13 mouse cellular contexts compared by ENCODE assay signal in the genomic region with DNA sequence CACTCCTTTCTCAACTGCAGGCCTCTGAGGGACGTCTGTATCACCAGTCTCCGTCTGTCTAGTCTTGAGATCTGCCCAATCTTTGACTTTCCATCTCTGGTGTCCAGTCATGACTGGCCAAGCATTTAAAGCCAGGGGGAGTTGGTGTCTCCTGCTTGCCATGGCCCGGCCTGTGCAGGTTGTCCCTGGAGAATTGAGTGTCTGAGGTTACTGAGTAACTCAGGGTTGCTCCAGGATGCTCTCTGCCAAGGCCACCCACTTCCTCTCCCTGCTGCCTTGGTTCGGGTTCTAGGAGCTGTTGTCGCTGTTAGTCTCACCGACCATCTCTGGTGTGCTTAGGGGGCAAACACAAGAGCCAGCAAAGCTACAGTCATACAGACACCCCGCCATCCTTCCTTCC. TPM values are rescaled to one million over a fixed set of nuclear protein-coding genes. Genes with fewer than 3 reads are reported as not detected.
"Had no signal": no experiment of that assay in that cellular context is flagged by ENCODE, and none has a peak within 500 bp of the region (broad histone marks: within the 10 kb centered on the region; RNA-seq: fewer than 3 reads in every experiment).

No protein-coding gene starts in this region.

- H3K9me3 ChIP-seq: limb, embryonic 12.5 days; liver, embryonic 13.5 days; midbrain, embryonic 10.5 days had no signal

- H3K9ac ChIP-seq: limb, embryonic 12.5 days; liver, embryonic 13.5 days; liver, postnatal 0 days had no signal

- H3K36me3 ChIP-seq: limb, embryonic 12.5 days; liver, embryonic 13.5 days; midbrain, embryonic 10.5 days had no signal

- H3K4me3 ChIP-seq: limb, embryonic 12.5 days; liver, embryonic 13.5 days; midbrain, embryonic 10.5 days; myocyte had no signal

- H3K27ac ChIP-seq: limb, embryonic 12.5 days; liver, embryonic 13.5 days; midbrain, embryonic 10.5 days had no signal

- DNase-seq: layer of hippocampus, adult 9-11 months; layer of hippocampus, postnatal 36 days; liver; liver, embryonic 13.5 days; liver, postnatal 0 days; lung, postnatal 36 days; midbrain, embryonic 14.5 days; spleen, adult 18-20 months; thymus, postnatal 36 days had no signal

- ATAC-seq: liver, postnatal 0 days had no signal

- H3K4me2 ChIP-seq: limb, embryonic 12.5 days; liver, embryonic 13.5 days had no signal

RNA-seq across cellular contexts. Expression of a gene that starts 1.9 kb away (rescaled TPM):
- polyA plus RNA-seq: midbrain, embryonic 10.5 days; myocyte had no signal

RNA-seq across cellular contexts. Expression of a gene that starts 30.6 kb away (rescaled TPM):
- polyA plus RNA-seq: liver, embryonic 13.5 days; midbrain, embryonic 10.5 days; midbrain, embryonic 14.5 days; neural tube, embryonic 11.5 days had no signal
